Mouse (Mus musculus) c-Kit-negative CD71-positive TER-119-positive erythroid progenitor cells, embryonic 14.5 days (primary cell): ENCODE results near the gene Gm6760.

Experiments
- DNase-seq: peaks from one replicate; pipeline ENCODE4 v3.0.0-alpha.2; 2013; ENCODE audit warnings: low read depth, low spot score

Gm6760 gene

DNA sequence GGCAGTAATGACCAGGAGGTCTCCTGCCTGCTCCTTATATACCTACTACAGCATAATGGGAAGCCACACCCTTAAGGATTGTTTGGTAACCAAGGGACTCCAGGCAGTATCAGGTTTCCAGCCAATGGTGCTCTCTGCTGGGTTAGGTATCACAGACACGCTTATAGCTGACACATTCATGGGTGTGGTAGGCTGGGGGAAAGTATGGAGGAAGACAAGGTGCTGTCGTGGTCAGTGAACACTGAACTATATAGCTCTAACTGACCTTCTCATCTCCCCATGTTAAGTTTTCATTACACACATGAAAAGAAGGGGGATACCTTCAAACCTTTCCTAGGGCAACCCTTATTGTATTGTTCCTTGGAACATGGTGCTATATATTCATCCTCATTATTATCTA is at the start of gene Gm6760:
TSS of gene Gm6760 (minus strand) at position 101 of the 400 bp plus-strand sequence.
- no peak for DNase-seq

DNA sequence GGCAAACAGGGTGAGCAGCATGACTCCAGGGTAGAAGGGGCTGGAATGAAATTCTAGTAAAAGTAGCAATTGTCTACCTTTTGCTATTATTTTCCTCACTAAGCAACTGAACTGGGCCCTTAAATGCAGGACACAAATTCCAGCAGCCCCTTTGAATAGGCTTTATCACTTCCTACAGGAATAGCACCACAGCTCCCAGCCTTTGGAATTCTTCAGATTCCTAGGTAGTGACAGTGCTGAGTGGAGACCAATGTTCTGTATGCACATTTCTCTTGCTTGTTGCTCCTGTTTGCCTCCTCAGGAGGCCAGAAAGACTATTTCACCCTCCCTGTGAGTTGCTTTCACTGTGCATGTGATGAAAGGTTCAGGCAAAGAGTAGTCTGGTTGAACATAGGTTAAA is 29.2 kb upstream of the Gm6760 start:
- DNase-seq = no peak

DNA sequence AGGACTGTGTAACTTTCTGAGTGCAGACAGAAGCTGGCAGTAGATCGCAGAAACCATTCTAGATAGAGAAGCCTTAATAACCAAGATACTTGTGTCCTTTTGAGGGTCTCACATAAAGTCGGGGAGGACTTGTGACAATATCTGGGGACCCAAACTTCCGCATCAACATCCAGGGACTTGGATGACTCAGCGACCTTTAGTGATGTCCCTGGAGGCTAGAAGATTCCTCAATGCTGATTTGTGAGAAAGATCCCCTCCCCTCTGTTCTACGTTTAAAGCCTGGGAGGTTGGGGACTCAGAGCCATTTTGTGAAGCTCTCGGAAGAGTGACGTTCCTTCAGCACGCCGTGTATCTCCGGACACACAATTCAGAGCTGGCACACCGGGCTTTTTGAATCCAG is 21.2 kb upstream of the Gm6760 start, which contains the start of gene 3830417A13Rik:
TSS of gene 3830417A13Rik (plus strand) at position 301 of the 400 bp plus-strand sequence.
- DNase-seq = no peak
